Mouse (Mus musculus) cortical plate, adult 2 months (tissue): ENCODE measurements at regions not wholly inside any gene's neighbourhood (a gene's known extent, or its start where the extent isn't known, plus 50 kb on each side); places are given as distances from the start of the nearest gene placed in this dataset.

ENCODE experiments used
- CTCF ChIP-seq: fragments of 200-500 bp; IDR thresholded peaks from 2 replicates; pipeline ENCODE4 v1.5.1; 2011; ENCODE audit warnings: mild to moderate bottlenecking, control low read depth, low read length; ENCODE audit not compliant: insufficient read depth; ENCODE audit errors: extremely low read depth
- POLR2A ChIP-seq: fragments of 200-500 bp; IDR thresholded peaks from 2 replicates; pipeline ENCODE4 v1.6.1; 2011; ENCODE audit warnings: mild to moderate bottlenecking, low read length, control low read depth; ENCODE audit not compliant: insufficient read depth; ENCODE audit errors: extremely low read depth

- TF ChIP-seq CTCF (no peak), POLR2A (no peak)
These were observed 255.6 kb upstream of the Pik3r1 start for GRCm38 (mm10) chr13:102023624-102024023.
